Mouse (Mus musculus): ENCODE data around the gene 1810010D01Rik. TPM values are rescaled to one million over a fixed set of nuclear protein-coding genes. Genes with fewer than 3 reads are reported as not detected.

Gene 1810010D01Rik
- polyA plus RNA-seq, 1 experiment from 2014 or later: not detected

DNA sequence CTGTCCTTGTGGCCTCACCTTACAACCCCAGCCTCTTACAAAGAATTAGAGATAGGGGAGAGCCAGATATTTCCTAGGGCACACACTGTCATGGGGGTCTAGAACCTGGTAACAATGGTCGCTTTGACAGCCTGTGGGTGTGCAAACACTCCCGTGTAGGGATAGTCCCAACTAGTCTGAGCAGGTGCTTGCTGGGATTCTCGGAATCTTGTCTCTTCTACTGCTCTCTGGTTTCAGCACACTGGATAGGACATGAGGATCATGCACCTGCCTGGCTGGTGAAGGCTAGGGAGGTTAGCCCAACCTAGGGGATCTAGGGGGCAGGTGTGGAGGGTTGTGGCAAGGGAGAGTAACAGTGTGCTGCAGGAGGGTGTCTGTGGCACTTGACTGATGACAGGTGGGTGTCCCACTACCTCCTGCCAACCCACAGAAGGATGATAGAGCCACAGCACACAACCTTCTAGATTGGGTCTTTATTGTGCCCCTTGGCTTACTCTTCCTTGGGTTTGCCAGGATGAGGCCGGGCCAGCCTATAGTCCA lies 2.5 kb downstream of the 1810010D01Rik start:
- Histone ChIP-seq H3K27me3 (ENCODE audit: control insufficient read depth, insufficient read depth, low read length) (no peaks in the 10 kb centered on the region), H3K27ac (ENCODE audit: low read depth, low read length) (peak overlapping the region; percentile 84), H3K4me1 (ENCODE audit: control insufficient read depth, insufficient read depth, low read length) (peaks cover 13% of the 10 kb centered on the region), H3K9me3 (ENCODE audit: control insufficient read depth, low read length) (no peaks in the 10 kb centered on the region), H3K4me3 (ENCODE audit: low read depth, low read length) (no peak overlapping the region), H3K36me3 (ENCODE audit: control insufficient read depth, insufficient read depth, low read length) (no peaks in the 10 kb centered on the region), H3K9ac (replicated peaks; ENCODE audit: low read depth, low read length) (no peak overlapping the region), H3K4me2 (ENCODE audit: low read depth, low read length) (no peak overlapping the region)
- 80% methylated on average over 4 of the region's 4 CpGs for WGBS
- ATAC-seq (ENCODE audit: low read depth): no peak

DNA sequence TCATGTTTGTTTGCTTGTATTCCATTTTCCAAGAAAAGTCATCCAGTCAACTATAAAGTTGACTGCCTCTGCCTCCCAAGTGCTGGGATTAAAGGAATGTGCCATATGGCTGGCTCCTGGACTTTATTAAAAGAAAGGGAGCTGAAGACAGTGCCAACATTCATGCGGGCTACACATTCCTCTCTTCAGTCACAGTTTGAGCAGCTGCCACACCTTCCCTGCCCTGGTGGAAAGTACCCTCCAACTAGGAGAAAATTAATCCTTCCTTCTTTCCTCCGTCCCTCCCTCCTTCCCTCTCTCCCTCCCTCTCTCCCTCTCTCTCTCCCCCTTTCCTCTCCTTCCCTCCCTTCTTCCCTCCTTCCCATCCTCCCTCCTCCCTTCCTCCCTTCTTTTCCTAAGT lies 8.2 kb downstream of the 1810010D01Rik start:
- no peaks in the 10 kb centered on the region for H3K27me3 ChIP-seq (ENCODE audit: control insufficient read depth, insufficient read depth, low read length)
- H3K4me2 ChIP-seq (ENCODE audit: low read depth, low read length): no peak overlapping the region
- H3K4me1 ChIP-seq (ENCODE audit: control insufficient read depth, insufficient read depth, low read length): no peaks in the 10 kb centered on the region
- no peaks in the 10 kb centered on the region for H3K36me3 ChIP-seq (ENCODE audit: control insufficient read depth, insufficient read depth, low read length)
- H3K9ac ChIP-seq (replicated peaks; ENCODE audit: low read depth, low read length): no peak overlapping the region
- no peak overlapping the region for H3K4me3 ChIP-seq (ENCODE audit: low read depth, low read length)
- H3K27ac ChIP-seq (ENCODE audit: low read depth, low read length): no peak overlapping the region
- 67% methylated on average over 2 of the region's 2 CpGs for WGBS
- no peaks in the 10 kb centered on the region for H3K9me3 ChIP-seq (ENCODE audit: control insufficient read depth, low read length)
- no peak for ATAC-seq (ENCODE audit: low read depth)

DNA sequence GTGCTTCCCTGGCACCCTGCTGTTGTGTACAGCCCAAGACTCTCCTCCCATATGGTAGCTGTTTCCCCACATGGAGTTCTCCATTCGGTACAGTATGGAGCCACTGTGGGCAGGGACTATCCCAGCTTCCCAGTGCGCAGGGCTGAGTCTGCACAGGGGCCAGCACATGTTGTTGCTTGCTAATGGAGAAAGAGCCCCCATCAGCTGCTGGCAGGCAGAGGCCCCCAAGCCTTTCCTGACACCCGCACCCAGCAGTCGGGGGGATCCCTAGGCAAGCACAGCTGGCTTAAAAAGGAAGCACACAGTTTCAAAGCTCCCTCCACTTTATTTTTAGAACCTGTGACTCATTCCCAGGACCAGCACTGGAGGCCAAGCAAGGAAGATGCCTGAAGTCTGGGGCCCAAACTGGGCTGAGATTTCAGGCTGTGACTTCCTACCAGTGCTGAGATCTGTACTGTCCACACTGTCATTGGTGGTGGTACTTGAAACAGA lies 9.7 kb downstream of the 1810010D01Rik start:
- Histone ChIP-seq H3K27me3 (ENCODE audit: control insufficient read depth, insufficient read depth, low read length) (no peaks in the 10 kb centered on the region), H3K27ac (ENCODE audit: low read depth, low read length) (no peak overlapping the region), H3K4me2 (ENCODE audit: low read depth, low read length) (no peak overlapping the region), H3K36me3 (ENCODE audit: control insufficient read depth, insufficient read depth, low read length) (no peaks in the 10 kb centered on the region), H3K4me3 (ENCODE audit: low read depth, low read length) (no peak overlapping the region), H3K4me1 (ENCODE audit: control insufficient read depth, insufficient read depth, low read length) (peaks cover 6% of the 10 kb centered on the region; the same call in 1 of the 2 replicates), H3K9ac (replicated peaks; ENCODE audit: low read depth, low read length) (no peak overlapping the region), H3K9me3 (ENCODE audit: control insufficient read depth, low read length) (no peaks in the 10 kb centered on the region)
- WGBS: 67% methylated on average over 4 of the region's 4 CpGs
- ATAC-seq (ENCODE audit: low read depth): no peak

DNA sequence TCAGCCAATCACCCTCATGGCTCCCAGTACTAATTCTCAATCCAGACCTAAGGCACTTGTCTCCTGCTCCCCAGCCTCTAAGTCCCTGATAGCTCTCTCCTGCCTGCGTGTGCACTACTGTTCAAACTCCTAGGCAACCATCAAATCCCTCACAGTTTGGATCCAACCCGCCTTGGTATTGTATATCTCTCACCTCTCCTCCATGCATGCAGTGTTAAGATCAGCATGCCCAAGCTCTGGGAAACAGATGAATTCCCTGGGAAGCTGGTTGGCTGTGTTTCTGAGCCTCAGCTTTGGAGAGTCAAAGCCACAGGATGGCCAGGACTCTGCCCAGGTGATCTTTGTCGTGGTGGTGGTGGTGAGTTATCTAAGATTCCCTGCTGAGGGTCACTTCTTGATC lies 10.2 kb downstream of the 1810010D01Rik start:
- 41% methylated on average over 3 of the region's 3 CpGs for WGBS
- ATAC-seq (ENCODE audit: low read depth): no peak
- H3K36me3 ChIP-seq (ENCODE audit: control insufficient read depth, insufficient read depth, low read length): no peaks in the 10 kb centered on the region

GRCm38 (mm10) chr7:145197042-145197441 lies 10.9 kb downstream of the 1810010D01Rik start:
- peaks cover 6% of the 10 kb centered on the region; the same call in 1 of the 2 replicates for H3K4me1 ChIP-seq (ENCODE audit: control insufficient read depth, insufficient read depth, low read length)
- H3K9me3 ChIP-seq (ENCODE audit: control insufficient read depth, low read length): no peaks in the 10 kb centered on the region
- WGBS: 88% methylated on average over 3 of the region's 3 CpGs
- no peaks in the 10 kb centered on the region for H3K36me3 ChIP-seq (ENCODE audit: control insufficient read depth, insufficient read depth, low read length)
- no peak for ATAC-seq (ENCODE audit: low read depth)
- no peaks in the 10 kb centered on the region for H3K27me3 ChIP-seq (ENCODE audit: control insufficient read depth, insufficient read depth, low read length)
- H3K4me2 ChIP-seq (ENCODE audit: low read depth, low read length): no peak overlapping the region
- no peak overlapping the region for H3K27ac ChIP-seq (ENCODE audit: low read depth, low read length)
- H3K4me3 ChIP-seq (ENCODE audit: low read depth, low read length): no peak overlapping the region
- H3K9ac ChIP-seq (replicated peaks; ENCODE audit: low read depth, low read length): no peak overlapping the region

More for the DNA sequence above, 10.2 kb downstream of the 1810010D01Rik start:
- Histone ChIP-seq H3K4me2 (ENCODE audit: low read depth, low read length) (no peak overlapping the region), H3K9me3 (ENCODE audit: control insufficient read depth, low read length) (no peaks in the 10 kb centered on the region), H3K27me3 (ENCODE audit: control insufficient read depth, insufficient read depth, low read length) (no peaks in the 10 kb centered on the region), H3K9ac (replicated peaks; ENCODE audit: low read depth, low read length) (no peak overlapping the region), H3K4me3 (ENCODE audit: low read depth, low read length) (no peak overlapping the region), H3K4me1 (ENCODE audit: control insufficient read depth, insufficient read depth, low read length) (peaks cover 6% of the 10 kb centered on the region; the same call in 1 of the 2 replicates), H3K27ac (ENCODE audit: low read depth, low read length) (no peak overlapping the region)

DNA sequence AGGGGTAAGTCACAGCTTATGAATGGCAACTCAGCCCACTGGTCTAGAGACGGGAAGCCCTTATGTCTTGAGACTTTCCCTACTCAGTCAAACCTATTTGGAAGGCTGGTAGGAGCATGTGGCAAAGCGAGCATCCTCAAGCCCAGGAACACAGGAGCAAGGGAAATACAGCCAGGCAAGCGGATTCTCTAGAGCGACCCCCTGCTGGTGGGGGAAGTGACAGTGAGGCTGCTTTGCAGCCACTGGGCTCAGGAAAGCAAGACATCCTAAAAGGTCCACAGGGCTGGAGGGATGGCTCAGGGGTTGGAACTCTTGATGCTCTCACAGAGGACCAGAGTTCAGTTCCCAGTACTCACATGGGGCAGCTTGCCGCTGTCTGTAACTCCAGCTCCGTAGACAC lies 11.6 kb downstream of the 1810010D01Rik start:
- H3K4me3 ChIP-seq (ENCODE audit: low read depth, low read length): no peak overlapping the region
- no peaks in the 10 kb centered on the region for H3K27me3 ChIP-seq (ENCODE audit: control insufficient read depth, insufficient read depth, low read length)
- H3K9ac ChIP-seq (replicated peaks; ENCODE audit: low read depth, low read length): no peak overlapping the region
- H3K4me1 ChIP-seq (ENCODE audit: control insufficient read depth, insufficient read depth, low read length): peaks cover 6% of the 10 kb centered on the region; the same call in 1 of the 2 replicates
- H3K4me2 ChIP-seq (ENCODE audit: low read depth, low read length): no peak overlapping the region
- no peaks in the 10 kb centered on the region for H3K36me3 ChIP-seq (ENCODE audit: control insufficient read depth, insufficient read depth, low read length)
- 86% methylated on average over 6 of the region's 6 CpGs for WGBS
- H3K9me3 ChIP-seq (ENCODE audit: control insufficient read depth, low read length): no peaks in the 10 kb centered on the region
- no peak for ATAC-seq (ENCODE audit: low read depth)
- H3K27ac ChIP-seq (ENCODE audit: low read depth, low read length): no peak overlapping the region

DNA sequence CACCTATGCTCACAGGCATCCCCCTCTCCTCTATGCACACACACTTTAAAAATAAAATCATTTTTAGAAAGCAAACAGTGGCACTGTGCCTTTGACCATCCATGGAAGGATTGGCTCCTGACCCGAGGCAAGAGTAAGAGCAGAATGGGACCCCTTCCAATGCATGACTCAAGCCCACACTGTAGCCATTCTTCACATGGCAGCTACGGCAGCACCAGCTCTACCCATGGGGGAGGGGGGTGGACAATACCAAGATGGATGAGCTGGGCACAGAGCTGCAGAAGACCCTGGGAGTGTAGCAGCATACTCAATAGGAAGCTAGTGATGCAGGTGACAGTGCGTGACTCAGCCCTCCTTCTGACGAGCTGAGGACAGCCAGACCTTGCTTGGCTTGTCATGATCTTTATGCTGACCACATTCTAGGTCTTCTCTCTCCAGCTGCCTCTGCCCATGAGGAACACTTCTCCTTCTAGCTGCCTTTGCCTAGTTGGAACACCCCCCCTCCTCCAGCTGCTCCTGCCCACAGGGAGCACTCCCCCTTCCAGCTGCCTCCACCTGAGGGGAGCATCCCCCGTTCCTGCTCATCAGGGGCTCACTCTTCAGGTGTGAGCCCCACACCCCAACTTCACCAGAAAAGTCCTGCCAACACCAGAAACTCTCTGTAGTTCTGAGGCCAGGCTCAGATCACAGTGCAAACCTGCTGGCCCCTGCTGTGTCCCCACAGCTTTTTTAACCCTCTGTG lies 12.6 kb downstream of the 1810010D01Rik start:
- no peak overlapping the region for H3K4me2 ChIP-seq (ENCODE audit: low read depth, low read length)
- H3K27me3 ChIP-seq (ENCODE audit: control insufficient read depth, insufficient read depth, low read length): no peaks in the 10 kb centered on the region
- no peak overlapping the region for H3K4me3 ChIP-seq (ENCODE audit: low read depth, low read length)
- WGBS: 52% methylated on average over 5 of the region's 5 CpGs
- H3K36me3 ChIP-seq (ENCODE audit: control insufficient read depth, insufficient read depth, low read length): no peaks in the 10 kb centered on the region
- peaks cover 6% of the 10 kb centered on the region; the same call in 1 of the 2 replicates for H3K4me1 ChIP-seq (ENCODE audit: control insufficient read depth, insufficient read depth, low read length)
- H3K9ac ChIP-seq (replicated peaks; ENCODE audit: low read depth, low read length): no peak overlapping the region
- no peaks in the 10 kb centered on the region for H3K9me3 ChIP-seq (ENCODE audit: control insufficient read depth, low read length)
- no peak for ATAC-seq (ENCODE audit: low read depth)
- H3K27ac ChIP-seq (ENCODE audit: low read depth, low read length): no peak overlapping the region

DNA sequence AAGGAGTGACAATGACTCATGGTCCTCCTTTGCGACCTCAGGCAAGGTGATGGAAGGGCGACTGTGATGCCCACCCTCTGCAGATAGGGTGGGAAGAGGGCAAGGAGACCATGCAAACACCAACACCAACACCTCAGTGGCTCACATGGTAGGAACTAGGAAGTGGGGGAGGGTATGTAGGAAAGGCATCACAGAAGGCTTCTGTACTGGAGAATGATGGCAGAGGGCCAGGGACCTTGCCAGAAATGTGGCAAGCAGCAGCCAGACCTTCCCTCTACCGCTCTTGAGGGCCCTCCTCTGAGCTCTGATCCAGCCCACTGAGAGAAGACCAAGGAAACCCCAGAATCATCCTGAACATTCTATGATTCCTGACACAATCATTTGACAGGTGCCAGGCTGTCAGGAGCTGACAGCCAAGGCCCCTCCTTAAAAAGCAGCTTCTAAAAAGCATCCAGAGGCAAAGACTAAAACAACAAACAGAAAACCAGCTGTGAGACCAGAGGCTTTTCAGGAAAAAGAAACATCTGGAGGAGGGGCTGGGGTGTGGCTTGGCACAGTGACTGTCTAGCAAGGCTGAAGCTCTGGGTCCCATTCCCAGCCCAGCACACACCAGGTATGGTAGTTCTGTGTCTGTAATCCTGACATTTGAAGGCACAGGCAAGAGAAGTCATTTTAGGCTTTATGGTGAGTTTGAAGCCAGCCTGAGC lies 13.3 kb downstream of the 1810010D01Rik start:
- ATAC-seq (ENCODE audit: low read depth): no peak
- H3K27me3 ChIP-seq (ENCODE audit: control insufficient read depth, insufficient read depth, low read length): no peaks in the 10 kb centered on the region
- no peak overlapping the region for H3K27ac ChIP-seq (ENCODE audit: low read depth, low read length)
- H3K4me1 ChIP-seq (ENCODE audit: control insufficient read depth, insufficient read depth, low read length): peaks cover 6% of the 10 kb centered on the region; the same call in 1 of the 2 replicates
- H3K4me2 ChIP-seq (ENCODE audit: low read depth, low read length): no peak overlapping the region
- no peaks in the 10 kb centered on the region for H3K9me3 ChIP-seq (ENCODE audit: control insufficient read depth, low read length)
- WGBS: 74% methylated on average over 3 of the region's 3 CpGs
- H3K36me3 ChIP-seq (ENCODE audit: control insufficient read depth, insufficient read depth, low read length): no peaks in the 10 kb centered on the region
- no peak overlapping the region for H3K4me3 ChIP-seq (ENCODE audit: low read depth, low read length)
- no peak overlapping the region for H3K9ac ChIP-seq (replicated peaks; ENCODE audit: low read depth, low read length)

DNA sequence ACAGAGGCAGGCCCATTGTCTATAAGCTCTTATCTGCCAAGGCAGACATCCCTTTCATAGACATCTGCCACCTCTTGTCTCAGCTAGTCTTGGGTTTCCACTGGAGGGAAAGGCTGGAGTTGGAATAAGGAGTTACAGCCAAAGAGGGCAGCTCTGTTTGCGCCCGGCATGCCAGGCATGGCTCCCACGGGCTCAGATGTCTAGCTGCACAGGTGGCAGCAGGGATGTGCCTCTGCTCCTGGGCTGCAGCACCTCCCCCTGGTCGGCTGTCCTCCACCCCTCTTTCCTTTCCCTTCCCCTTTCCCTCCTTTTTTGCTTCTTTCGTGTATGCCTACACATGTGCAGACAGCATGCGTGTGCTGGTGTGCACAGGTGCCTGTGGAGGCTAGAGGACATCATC lies 15.1 kb downstream of the 1810010D01Rik start:
- WGBS: 89% methylated on average over 6 of the region's 6 CpGs
- H3K4me2 ChIP-seq (ENCODE audit: low read depth, low read length): no peak overlapping the region
- no peaks in the 10 kb centered on the region for H3K27me3 ChIP-seq (ENCODE audit: control insufficient read depth, insufficient read depth, low read length)
- H3K36me3 ChIP-seq (ENCODE audit: control insufficient read depth, insufficient read depth, low read length): no peaks in the 10 kb centered on the region
- ATAC-seq (ENCODE audit: low read depth): no peak
- H3K9me3 ChIP-seq (ENCODE audit: control insufficient read depth, low read length): no peaks in the 10 kb centered on the region
- H3K27ac ChIP-seq (ENCODE audit: low read depth, low read length): no peak overlapping the region
- H3K4me3 ChIP-seq (ENCODE audit: low read depth, low read length): no peak overlapping the region
- peaks cover 6% of the 10 kb centered on the region; the same call in 1 of the 2 replicates for H3K4me1 ChIP-seq (ENCODE audit: control insufficient read depth, insufficient read depth, low read length)
- H3K9ac ChIP-seq (replicated peaks; ENCODE audit: low read depth, low read length): no peak overlapping the region
